Mouse (Mus musculus): ENCODE results near the gene Cacnb4. TPM values are rescaled to one million over a fixed set of nuclear protein-coding genes. Genes with fewer than 3 reads are reported as not detected.
A peak's percentile ranks its signal among the peaks of the same experiment; 100 is the strongest.

Cacnb4 gene
- 0.24 and 0.27 TPM in 2 replicates for total RNA-seq (2021)
- long read RNA-seq, partial matches to known transcripts, result 0 of 4 reads
- long read RNA-seq, other reads (novel, unspliced or antisense), result 4 of 4 reads

DNA sequence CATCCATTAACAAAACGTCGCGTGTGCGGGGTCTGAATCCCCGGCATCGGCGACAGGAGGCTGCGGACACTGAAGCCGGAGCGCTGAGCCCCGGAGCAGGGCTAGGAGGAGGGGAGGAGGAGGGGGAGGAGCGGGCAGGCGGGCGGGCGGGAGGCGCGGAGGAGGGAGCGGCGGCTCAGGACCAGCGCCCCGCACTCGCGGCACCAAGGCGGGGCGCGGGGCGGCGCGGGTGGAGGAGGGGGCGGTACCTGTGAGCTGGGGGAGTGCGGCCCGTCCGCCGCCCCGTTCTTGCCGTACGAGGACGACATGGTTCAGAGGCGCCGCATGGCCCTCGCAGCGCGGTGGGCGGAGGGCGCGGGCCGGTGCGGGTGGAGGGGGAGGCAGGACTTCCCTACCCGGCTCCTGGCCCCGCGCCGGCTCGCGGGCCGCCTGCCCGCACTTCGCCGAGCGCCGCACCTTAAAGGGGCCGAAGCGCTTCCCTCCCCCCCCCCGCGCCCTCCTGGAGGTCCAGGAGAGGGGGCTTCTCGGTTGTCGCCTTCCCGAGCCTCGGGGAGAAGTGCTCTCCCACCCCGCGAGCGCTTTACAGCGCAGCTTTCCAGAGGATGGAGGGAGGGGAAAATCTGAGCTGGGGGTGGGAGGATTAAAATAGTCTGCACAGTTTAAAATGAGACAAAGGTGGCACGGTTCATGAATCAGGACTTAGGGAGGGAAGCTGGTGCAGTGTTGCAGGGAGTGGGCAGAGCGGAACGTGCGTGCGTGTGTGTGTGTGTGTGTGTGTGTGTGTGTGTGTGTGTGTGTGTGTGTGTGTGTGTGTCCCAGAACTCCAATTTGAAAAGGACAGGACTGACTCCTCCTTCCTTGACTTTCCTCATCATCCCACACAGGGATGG lies at the start of gene Cacnb4:
Gene Cacnb4 (minus strand): TSS at position 809 of the 890 bp plus-strand sequence.
- DNase-seq, result peak; percentile 56

- DNase-seq, result no peak
Observed at GRCm38 (mm10) chr2:52720231-52721025, 43.8 kb upstream of the Cacnb4 start.

DNA sequence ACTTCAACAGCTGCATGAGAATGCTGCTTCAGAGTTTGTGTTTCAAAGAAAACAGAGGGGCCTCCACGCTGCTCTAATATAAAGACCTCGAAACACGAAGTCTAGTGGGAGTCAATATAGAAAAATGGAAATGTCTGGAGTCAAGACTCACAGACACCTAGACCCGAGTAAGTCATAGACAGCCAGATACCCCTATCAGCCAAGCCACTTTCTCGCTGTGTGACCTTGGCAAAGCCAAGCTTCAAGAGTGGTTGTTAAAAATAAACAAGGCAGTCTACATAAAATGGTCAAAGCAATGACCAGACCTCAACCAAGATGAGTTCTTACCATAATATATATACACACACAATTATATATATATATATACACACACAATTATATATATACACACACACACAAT lies 40.4 kb upstream of the Cacnb4 start:
- DNase-seq, result no peak

DNA sequence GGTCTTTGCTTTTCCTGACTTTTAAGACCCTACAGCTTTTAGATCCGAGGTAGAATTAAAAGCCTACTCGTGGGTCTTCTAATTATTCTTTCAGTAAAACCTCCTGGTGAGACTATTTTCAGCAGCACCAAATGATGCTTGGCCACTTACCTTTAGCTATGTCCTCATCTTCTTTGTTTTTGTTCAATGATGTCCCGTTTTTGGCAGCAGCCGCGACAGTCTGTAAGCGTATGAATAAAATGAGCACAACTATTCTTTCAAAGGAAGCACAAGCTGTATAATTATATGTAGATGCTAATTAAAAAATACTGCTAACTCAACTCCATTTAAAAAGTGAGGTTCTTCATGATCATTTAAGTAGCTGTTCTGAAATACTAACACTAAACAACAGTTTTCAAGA lies 38.9 kb upstream of the Cacnb4 start:
- no peak for DNase-seq

GRCm38 (mm10) chr2:52714111-52714510 lies 37.5 kb upstream of the Cacnb4 start:
- DNase-seq, result no peak

GRCm38 (mm10) chr2:52710804-52711203 lies 34.2 kb upstream of the Cacnb4 start:
- no peak for DNase-seq

GRCm38 (mm10) chr2:52709417-52709816 lies 32.8 kb upstream of the Cacnb4 start:
- DNase-seq, result no peak

DNA sequence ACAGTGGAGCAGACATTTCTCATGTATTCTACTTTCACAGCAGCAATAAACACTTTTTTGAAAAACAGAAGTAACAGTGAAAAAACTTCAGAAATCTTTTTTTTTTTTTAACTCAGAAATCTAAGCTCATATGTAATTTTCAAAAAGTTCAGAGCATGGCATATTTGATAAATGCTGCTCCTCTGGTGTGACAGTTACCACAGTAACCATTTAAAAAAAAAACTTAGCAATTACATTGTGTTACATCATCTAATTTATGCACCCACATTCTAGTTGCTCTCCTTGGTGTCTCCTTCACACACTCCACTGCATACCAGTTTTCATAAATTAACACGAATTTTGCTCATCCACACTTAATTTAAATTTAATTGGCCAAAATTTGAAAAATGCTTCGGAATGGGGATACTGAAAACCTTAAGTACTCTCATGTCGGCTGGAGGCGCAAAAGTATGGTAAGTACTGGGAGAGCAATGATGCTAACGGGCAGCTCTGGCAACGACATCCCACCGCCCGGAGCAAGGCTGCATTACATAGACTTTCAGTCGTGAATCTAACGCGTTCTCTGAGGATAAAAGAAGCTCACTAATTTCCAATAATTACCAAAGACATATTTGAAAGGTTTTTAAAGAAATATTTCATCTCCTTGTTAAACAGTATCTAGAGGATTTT lies 24.9 kb upstream of the Cacnb4 start:
- DNase-seq, result no peak

DNA sequence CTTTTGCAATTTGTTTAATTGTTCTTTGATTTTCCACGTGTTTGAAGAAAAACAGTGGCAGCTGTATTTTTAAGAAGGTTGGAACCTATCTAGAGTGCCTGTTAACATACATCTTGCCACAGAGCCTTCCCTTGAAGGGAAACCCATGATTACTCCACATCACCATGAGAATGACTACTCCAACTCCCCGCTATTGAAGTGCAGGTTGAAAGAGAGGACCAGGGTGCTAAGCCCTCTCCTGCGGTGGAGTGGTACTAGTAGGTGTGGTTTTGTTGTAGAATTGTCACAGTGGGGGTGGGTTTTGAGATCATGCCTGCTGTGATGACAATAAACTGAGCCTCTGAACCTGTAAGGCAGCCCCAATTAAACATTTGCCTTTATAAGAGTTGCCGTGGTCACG lies 23.7 kb upstream of the Cacnb4 start:
- no peak for DNase-seq

DNA sequence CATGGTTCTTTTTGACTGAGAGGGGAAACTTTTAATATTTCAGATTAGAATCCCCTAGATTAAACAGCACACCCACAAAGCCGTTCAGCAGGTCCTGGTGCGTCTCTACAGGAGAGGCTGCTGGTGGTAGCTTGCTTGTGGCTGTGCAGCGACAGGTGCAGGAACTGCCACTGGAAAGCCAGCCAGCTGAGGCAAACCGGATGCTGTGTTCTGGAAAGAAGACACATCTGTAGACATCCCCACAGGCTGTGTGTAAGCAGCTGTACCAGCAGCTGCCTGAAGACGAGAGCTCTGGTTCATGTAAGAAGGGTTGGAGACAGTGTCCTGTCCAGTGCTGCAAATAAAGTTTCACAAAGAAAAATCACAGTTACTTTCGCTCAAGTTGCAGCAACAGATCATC lies 18.0 kb upstream of the Cacnb4 start:
- DNase-seq, result no peak

GRCm38 (mm10) chr2:52691745-52692144 lies 15.1 kb upstream of the Cacnb4 start:
- no peak for DNase-seq

DNA sequence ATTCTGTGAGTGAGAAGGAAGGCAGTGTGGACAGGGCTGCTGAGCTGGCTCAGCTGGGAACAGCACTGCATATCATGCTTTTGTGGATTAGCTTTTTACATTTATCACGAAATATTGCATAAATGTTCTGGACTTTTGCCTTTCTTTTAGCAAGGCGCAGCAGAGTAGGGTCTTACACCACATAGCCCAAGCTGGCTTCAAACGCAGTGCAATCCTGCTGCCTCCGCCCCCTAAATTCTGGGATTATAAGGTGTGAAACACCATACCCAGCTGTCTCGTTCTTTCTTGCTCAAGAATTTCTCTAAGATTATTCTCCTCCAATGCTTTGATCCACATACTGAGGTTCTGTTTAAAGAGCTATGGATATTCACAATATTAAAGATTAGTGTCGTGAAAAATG lies 10.0 kb upstream of the Cacnb4 start:
- no peak for DNase-seq

DNA sequence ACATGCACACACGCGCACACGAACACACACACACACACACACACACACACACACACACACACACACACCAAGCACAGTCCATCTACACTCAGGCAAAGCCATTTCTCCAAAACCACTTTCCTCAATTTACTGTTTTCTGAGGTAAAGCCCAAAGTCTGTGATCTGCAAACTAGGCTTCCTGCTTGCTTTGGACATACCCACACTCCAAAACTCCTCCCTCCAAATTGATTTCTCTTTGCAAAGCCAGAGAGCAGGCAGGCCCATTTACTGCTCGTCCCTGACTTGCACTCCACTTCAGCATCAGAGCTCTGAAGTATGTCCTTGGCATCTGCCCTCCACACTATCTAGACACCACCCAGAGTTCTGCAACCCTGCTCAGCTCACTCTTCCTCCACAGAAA lies 958 bp upstream of the Cacnb4 start:
- DNase-seq, result no peak

- DNase-seq, result no peak
Observed at GRCm38 (mm10) chr2:52676913-52677303, 277 bp upstream of the Cacnb4 start.

- DNase-seq, result peak; percentile 3
Observed at GRCm38 (mm10) chr2:52675278-52675987, 1.2 kb downstream of the Cacnb4 start.

DNA sequence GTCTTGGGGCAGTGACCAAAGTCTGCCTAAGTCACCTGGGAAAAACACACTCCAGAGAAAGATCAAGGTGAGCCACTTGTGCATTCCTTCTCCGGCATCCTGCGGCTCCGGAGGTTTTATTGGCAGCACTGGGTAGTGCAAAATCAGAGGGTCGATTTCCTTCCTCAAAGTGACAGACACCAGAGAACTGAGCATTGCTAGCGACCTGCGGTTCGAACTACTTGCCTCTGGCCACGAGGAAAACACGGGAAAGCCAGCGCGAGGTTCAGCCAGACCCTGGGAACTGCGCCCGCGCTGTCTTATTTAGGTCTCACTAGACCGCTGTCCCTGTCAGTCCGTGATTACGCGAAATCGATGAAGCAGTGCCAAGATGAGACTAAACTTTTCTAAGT lies 1.7 kb downstream of the Cacnb4 start:
- peak; percentile 23 for DNase-seq

DNA sequence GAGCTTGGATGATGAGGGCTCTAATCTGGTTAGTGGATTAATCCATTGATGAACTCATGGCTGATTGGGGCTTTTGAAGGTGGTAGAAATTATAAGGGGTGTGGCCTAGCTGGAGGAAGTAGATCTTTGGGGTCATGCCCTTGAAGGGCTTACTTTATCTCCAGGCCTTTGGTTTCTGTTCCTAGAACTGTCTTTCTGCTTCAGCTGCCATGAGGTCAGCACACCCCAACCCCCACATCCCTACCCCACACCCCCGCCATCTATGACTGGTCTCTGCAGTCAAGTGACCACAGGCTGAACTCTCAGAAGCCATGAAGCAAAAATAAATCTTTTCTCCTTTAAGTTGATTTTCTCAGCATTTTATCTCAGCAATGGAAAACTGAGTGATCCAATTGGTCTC lies 3.5 kb downstream of the Cacnb4 start:
- DNase-seq, result no peak

DNA sequence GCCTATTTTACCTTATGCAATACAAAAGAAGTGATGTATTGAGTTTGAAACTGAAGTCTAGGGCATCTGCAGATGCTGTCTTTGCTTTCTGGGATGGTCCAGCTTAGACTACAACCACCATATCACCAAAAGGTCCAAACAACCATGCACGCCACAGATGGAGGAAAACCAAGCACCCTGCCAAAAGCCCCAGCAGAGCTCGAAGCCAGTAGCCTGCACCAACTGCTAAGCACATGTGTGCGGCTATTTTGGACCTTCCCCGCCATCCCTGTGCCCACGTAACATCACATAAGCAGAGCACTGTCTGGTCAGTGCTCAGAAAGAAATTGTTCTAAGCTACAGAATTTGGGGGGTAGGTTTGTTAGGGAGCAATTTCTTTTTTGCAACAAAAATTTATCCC lies 5.9 kb downstream of the Cacnb4 start:
- DNase-seq, result no peak

GRCm38 (mm10) chr2:52668480-52668879 lies 8.2 kb downstream of the Cacnb4 start:
- no peak for DNase-seq

GRCm38 (mm10) chr2:52656722-52657121 lies 19.9 kb downstream of the Cacnb4 start:
- no peak for DNase-seq

GRCm38 (mm10) chr2:52654541-52654940 lies 22.1 kb downstream of the Cacnb4 start:
- DNase-seq, result no peak

DNA sequence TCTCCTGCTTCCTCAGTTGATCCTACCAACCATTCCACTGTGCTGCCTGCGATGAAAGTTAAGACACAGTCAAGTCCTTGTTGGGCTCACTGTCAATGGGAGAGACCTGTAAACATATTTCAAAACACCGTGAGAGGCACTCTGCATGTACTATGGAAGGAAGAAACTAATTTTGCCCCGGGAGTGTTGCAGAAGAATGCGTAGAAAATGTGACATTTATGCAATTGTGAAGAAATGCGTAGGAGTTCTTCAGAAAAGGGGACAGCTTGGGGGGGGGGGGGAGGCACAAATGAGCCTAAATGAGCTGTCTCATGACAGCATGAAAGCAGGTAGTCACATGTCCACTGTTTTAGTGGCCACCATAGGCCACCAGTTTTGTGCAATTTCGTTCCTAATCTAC lies 25.1 kb downstream of the Cacnb4 start:
- no peak for DNase-seq

All from adrenal gland, postnatal 25 days (tissue).